Mouse (Mus musculus): ENCODE results near the gene Arpp21. TPM values are rescaled to one million over a fixed set of nuclear protein-coding genes. Genes with fewer than 3 reads are reported as not detected.
A peak's percentile ranks its signal among the peaks of the same experiment; 100 is the strongest.

Arpp21 gene
- total RNA-seq, 2 experiments from 2014 or later: 242 to 245 TPM

GRCm38 (mm10) chr9:112111610-112112009 lies 124.1 kb downstream of the Arpp21 start:
- DNase-seq (ENCODE audit: low spot score in 2 of 2): no peak
- no peak overlapping the region for H3K4me3 ChIP-seq
- TF ChIP-seq CTCF (conservative IDR thresholded peaks at IDR 0.05): peak; percentile 69
- peak overlapping the region; percentile 67; the same call in 1 of the 2 replicates for H3K27ac ChIP-seq

- H3K4me3 ChIP-seq: no peak overlapping the region
- no peak for DNase-seq (ENCODE audit: low spot score in 2 of 2)
- no peak for TF ChIP-seq CTCF (conservative IDR thresholded peaks at IDR 0.05)
- peak overlapping the region; percentile 77 for H3K27ac ChIP-seq
Measured at GRCm38 (mm10) chr9:112102852-112103192, 132.9 kb downstream of the Arpp21 start.

GRCm38 (mm10) chr9:112102155-112102851 lies 133.4 kb downstream of the Arpp21 start:
- TF ChIP-seq CTCF (conservative IDR thresholded peaks at IDR 0.05): no peak
- DNase-seq (ENCODE audit: low spot score in 2 of 2): peak; percentile 80 to 93
- H3K27ac ChIP-seq: peak overlapping the region; percentile 77
- no peak overlapping the region for H3K4me3 ChIP-seq

- Histone ChIP-seq H3K27ac (peak overlapping the region; percentile 77), H3K4me3 (no peak overlapping the region)
- no peak for DNase-seq (ENCODE audit: low spot score in 2 of 2)
- TF ChIP-seq CTCF (conservative IDR thresholded peaks at IDR 0.05): no peak
Measured at GRCm38 (mm10) chr9:112100841-112101595, 134.7 kb downstream of the Arpp21 start.

DNA sequence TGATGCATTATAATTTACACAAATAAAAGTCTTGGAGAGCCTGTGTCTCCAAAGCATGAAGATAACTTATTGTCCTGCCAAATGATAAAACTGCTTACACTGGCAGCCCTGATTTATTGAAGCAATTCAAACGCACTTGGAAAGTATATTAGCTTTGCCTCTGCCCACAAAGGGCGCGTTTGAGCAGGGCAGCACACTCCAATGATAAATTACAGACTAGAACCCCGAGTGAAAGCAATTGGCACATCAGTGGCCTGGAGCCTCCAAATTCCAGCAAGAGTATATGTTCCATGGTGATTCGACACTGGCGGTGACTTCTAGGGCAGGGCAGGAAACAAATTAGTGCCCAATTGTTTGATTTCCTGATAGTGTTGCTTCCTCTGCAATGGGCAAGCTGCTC lies 137.5 kb downstream of the Arpp21 start:
- no peak for DNase-seq (ENCODE audit: low spot score in 2 of 2)
- no peak for TF ChIP-seq CTCF (conservative IDR thresholded peaks at IDR 0.05)
- Histone ChIP-seq H3K27ac (peak overlapping the region; percentile 47; the same call in 1 of the 2 replicates), H3K4me3 (no peak overlapping the region)

- Histone ChIP-seq H3K27ac (peak overlapping the region; percentile 72), H3K4me3 (no peak overlapping the region)
- DNase-seq (ENCODE audit: low spot score in 2 of 2): no peak
- no peak for TF ChIP-seq CTCF (conservative IDR thresholded peaks at IDR 0.05)
Measured at GRCm38 (mm10) chr9:112095708-112096107, 140.0 kb downstream of the Arpp21 start.

GRCm38 (mm10) chr9:112095198-112095597 lies 140.5 kb downstream of the Arpp21 start:
- Histone ChIP-seq H3K4me3 (no peak overlapping the region), H3K27ac (peak overlapping the region; percentile 72)
- no peak for TF ChIP-seq CTCF (conservative IDR thresholded peaks at IDR 0.05)
- no peak for DNase-seq (ENCODE audit: low spot score in 2 of 2)

DNA sequence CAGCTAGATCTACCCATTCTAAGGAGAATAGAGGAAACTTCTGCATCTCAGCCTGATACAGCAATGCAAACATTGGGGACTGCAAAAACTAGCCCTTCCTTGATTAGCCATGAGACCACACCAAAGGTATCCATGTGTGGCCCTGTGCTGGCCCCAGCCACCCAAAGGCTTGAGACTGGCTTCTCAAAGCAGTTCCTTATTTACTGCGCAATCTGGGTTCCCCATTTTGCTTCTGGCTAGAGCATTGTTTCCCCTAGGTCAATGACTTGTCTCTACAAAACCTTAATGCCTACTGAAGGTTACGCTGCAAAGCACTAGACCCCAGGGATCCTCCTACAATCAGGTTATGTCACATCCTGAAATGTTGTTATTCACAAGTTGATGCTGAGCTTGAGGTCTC lies 156.8 kb downstream of the Arpp21 start:
- DNase-seq (ENCODE audit: low spot score in 2 of 2): no peak
- peak overlapping the region; percentile 37; the same call in 1 of the 2 replicates for H3K27ac ChIP-seq
- no peak overlapping the region for H3K4me3 ChIP-seq
- TF ChIP-seq CTCF (conservative IDR thresholded peaks at IDR 0.05): no peak

GRCm38 (mm10) chr9:112078453-112078852 lies 157.3 kb downstream of the Arpp21 start:
- H3K4me3 ChIP-seq: no peak overlapping the region
- DNase-seq (ENCODE audit: low spot score in 2 of 2): no peak
- peak overlapping the region; percentile 37; the same call in 1 of the 2 replicates for H3K27ac ChIP-seq
- TF ChIP-seq CTCF (conservative IDR thresholded peaks at IDR 0.05): no peak

GRCm38 (mm10) chr9:112075273-112075672 lies 160.5 kb downstream of the Arpp21 start:
- no peak for DNase-seq (ENCODE audit: low spot score in 2 of 2)
- Histone ChIP-seq H3K27ac (peak overlapping the region; percentile 88), H3K4me3 (no peak overlapping the region)
- no peak for TF ChIP-seq CTCF (conservative IDR thresholded peaks at IDR 0.05)

GRCm38 (mm10) chr9:112074872-112075271 lies 160.9 kb downstream of the Arpp21 start:
- no peak overlapping the region for H3K4me3 ChIP-seq
- TF ChIP-seq CTCF (conservative IDR thresholded peaks at IDR 0.05): no peak
- no peak for DNase-seq (ENCODE audit: low spot score in 2 of 2)
- peak overlapping the region; percentile 88 for H3K27ac ChIP-seq

DNA sequence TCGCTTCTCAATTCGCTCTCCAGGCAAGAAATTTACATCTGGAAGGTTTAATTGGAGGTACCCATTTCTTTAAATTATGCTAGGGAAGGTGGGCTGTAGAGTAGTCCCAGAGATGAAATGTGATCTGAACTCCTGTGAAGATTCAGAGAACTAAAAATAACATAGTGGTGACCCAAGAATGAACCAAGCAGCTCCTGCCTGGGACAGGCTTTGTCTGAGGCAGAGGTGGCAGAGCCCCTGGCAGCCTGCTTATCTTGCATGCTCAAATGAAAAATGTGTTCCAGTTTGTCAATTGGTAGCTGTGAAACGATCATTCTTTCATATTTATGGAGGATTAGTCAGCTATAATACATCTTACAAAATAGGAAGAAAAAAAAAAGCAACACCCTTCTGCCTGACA lies 164.4 kb downstream of the Arpp21 start:
- Histone ChIP-seq H3K27ac (peak overlapping the region; percentile 72), H3K4me3 (no peak overlapping the region)
- no peak for TF ChIP-seq CTCF (conservative IDR thresholded peaks at IDR 0.05)
- no peak for DNase-seq (ENCODE audit: low spot score in 2 of 2)

GRCm38 (mm10) chr9:112070961-112071360 lies 164.8 kb downstream of the Arpp21 start:
- Histone ChIP-seq H3K27ac (peak overlapping the region; percentile 72), H3K4me3 (no peak overlapping the region)
- TF ChIP-seq CTCF (conservative IDR thresholded peaks at IDR 0.05): no peak
- DNase-seq (ENCODE audit: low spot score in 2 of 2): no peak

- DNase-seq (ENCODE audit: low spot score in 2 of 2): no peak
- TF ChIP-seq CTCF (conservative IDR thresholded peaks at IDR 0.05): no peak
Measured at GRCm38 (mm10) chr9:112068250-112068649, 167.5 kb downstream of the Arpp21 start.

More at GRCm38 (mm10) chr9:112068250-112068649, 167.5 kb downstream of the Arpp21 start:
- Histone ChIP-seq H3K4me3 (no peak overlapping the region), H3K27ac (peak overlapping the region; percentile 74)

Measured in layer of hippocampus, adult 2 months (tissue).